Mouse (Mus musculus) brown adipose tissue, adult 24 weeks (tissue): ENCODE results near the gene Sf3a3. TPM values are rescaled to one million over a fixed set of nuclear protein-coding genes. Genes with fewer than 3 reads are reported as not detected.
"Not testable (repeated sequence)": the region's sequence is repeated elsewhere in the genome, so short reads cannot be mapped to it uniquely, and the experiment has no call there.

ENCODE experiments used
- H3K27ac ChIP-seq: fragments of 200-500 bp; replicated peaks from 2 replicates; pipeline ENCODE4 v1.5.1; 2012; ENCODE audit warnings: low read depth, mild to moderate bottlenecking, low read length
- H3K4me1 ChIP-seq: fragments of 200-500 bp; 2 replicates; pipeline ENCODE4 v1.6.1; 2012; ENCODE audit warnings: low read length, mixed read lengths; ENCODE audit not compliant: control insufficient read depth, insufficient read depth, insufficient read length
- H3K4me3 ChIP-seq: fragments of 200-500 bp; 2 replicates; pipeline ENCODE4 v1.5.1; 2012; ENCODE audit warnings: low read depth, mild to moderate bottlenecking, low read length, moderate library complexity; ENCODE audit not compliant: insufficient read depth
- polyA plus RNA-seq: library from polyadenylated mRNA; stranded (reverse); fragments of >200 nt; gene quantifications from 2 replicates; pipeline ENCODE4 v1.2.4, GENCODE M21; 2012; ENCODE audit not compliant: missing spikeins, insufficient read depth, insufficient read length

Sf3a3 gene
- polyA plus RNA-seq, 1 experiment, result 19.2 TPM

- H3K4me3 ChIP-seq, H3K27ac ChIP-seq: not testable (repeated sequence)
- H3K4me1 ChIP-seq, result peaks cover 14% of the 10 kb centered on the region
These were observed 7.0 kb upstream of the Sf3a3 start for GRCm38 (mm10) chr4:124707381-124708199.

DNA sequence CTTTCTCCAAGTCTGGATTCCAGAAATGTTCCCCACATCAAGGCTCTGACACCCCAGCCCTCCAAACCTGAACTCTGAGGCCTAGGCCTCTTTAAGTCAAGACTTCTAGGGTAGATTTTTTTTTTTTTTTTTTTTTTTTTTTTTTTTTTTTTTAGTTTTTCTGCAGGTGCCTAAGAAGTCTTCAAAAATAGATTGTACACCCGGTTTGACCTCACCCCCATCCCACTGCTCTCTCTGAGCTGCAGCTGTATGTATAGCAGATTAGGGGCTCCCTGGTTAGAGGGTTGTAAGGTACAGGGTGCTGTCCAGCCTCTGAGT, 6.4 kb upstream of the Sf3a3 start:
- Histone ChIP-seq H3K27ac (peak overlapping the region; percentile 48; the same call in 1 of the 2 replicates), H3K4me1 (peaks cover 14% of the 10 kb centered on the region), H3K4me3 (0 out of 2 replicates have a peak overlapping the region, but pooled peaks have one; percentile 63)

GRCm38 (mm10) chr4:124708518-124709477, 5.8 kb upstream of the Sf3a3 start:
- Histone ChIP-seq H3K4me1 (peaks cover 11% of the 10 kb centered on the region), H3K4me3 (peak overlapping the region; percentile 63), H3K27ac (peak overlapping the region; percentile 95)

DNA sequence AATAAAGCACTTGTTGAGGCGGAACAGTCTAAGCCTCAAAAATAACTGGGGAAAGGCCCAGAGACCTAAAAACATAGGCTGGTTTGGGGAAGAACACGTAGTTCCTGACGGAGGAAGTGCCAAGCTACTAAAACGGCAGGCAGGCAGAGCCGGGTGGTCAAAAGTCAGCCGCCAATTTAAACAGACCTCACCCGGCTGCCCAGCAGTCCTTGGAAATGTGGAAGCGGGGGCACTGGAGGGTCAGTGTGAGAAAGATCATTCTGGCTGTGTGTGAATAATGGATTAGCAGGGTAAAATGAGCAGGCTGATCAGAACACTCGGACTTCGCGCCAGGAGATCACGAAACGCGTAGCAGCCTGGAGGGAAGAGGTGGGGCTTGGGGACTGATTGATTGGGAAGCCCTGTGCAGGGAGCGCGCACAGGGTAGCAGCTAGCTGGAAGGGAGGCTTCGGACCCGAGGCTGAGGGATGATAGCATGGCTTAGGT, 4.6 kb upstream of the Sf3a3 start:
- peak overlapping the region; percentile 57 for H3K27ac ChIP-seq
- peak overlapping the region; percentile 29 for H3K4me3 ChIP-seq
- H3K4me1 ChIP-seq, result peaks cover 4% of the 10 kb centered on the region

DNA sequence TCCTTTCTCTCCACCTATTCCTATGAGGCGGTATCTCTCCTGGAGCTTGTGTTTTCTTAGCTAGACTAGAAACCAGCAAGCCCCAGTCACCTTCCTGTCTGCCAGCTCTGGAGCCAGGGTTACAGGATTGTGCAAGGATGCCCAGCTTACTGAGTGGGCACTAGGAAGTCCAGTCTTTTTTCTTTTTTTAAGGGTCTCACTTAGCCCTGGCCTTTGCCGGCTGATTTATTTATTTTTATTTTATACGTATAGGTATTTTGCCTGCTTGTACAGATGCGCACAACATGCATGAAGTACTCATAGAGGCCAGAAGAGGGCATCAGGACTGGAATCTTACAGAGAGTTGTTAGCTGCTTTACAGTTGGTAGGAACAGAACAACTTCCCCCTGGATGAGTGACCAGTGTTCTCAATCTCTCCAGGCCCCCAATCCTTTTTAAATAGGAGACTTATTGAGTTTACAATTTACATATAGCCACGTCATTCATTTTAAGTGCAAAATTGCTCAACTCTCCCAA, 3.7 kb upstream of the Sf3a3 start:
- H3K27ac ChIP-seq, result no peak overlapping the region
- peaks cover under 1% of the 10 kb centered on the region for H3K4me1 ChIP-seq
- H3K4me3 ChIP-seq, result no peak overlapping the region

DNA sequence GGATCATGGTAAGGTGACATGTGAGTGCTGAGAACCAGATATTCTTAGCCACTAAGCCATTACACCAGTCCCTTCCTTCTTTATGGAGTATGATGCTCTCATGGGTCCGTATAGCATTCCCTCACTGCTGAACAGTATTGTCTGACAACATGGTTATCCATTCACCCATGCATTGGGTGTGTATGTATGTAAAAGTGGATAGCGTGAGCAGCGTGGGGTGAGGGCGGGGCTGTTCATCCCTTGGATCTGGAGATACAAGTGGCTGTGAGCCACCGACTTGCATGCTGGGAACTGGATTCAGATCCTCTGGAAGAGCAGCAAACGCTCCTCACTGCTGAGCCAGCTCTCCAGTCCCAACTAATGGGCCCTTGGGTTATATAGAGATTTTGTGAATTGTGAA, 2.0 kb upstream of the Sf3a3 start:
- Histone ChIP-seq H3K27ac (no peak overlapping the region), H3K4me3 (no peak overlapping the region), H3K4me1 (no peaks in the 10 kb centered on the region; the same call in 1 of the 2 replicates)

DNA sequence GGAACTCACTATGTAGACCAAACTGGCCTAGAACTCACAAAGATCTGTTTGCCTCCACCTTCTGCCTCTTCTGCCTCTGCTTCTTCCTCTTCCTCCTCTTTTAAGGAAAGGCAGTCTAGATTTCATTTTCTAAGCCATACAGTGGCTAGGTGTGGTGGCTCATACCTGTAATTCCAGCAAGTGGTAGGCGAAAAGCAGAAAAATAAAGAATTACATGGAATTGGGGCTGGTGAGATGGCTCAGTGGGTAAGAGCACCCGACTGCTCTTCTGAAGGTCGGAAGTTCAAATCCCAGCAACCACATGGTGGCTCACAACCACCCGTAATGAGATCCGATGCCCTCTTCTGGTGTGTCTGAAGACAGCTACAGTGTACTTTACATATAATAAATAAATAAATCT, 726 bp upstream of the Sf3a3 start:
- not testable (repeated sequence) for H3K4me3 ChIP-seq, H3K27ac ChIP-seq, H3K4me1 ChIP-seq

GRCm38 (mm10) chr4:124719101-124719500, 4.5 kb downstream of the Sf3a3 start:
- H3K4me1 ChIP-seq, result no peaks in the 10 kb centered on the region; the same call in 1 of the 2 replicates
- H3K27ac ChIP-seq, result no peak overlapping the region
- no peak overlapping the region for H3K4me3 ChIP-seq

GRCm38 (mm10) chr4:124726121-124726520, 11.5 kb downstream of the Sf3a3 start:
- no peaks in the 10 kb centered on the region for H3K4me1 ChIP-seq
- H3K4me3 ChIP-seq, result no peak overlapping the region
- H3K27ac ChIP-seq, result no peak overlapping the region

DNA sequence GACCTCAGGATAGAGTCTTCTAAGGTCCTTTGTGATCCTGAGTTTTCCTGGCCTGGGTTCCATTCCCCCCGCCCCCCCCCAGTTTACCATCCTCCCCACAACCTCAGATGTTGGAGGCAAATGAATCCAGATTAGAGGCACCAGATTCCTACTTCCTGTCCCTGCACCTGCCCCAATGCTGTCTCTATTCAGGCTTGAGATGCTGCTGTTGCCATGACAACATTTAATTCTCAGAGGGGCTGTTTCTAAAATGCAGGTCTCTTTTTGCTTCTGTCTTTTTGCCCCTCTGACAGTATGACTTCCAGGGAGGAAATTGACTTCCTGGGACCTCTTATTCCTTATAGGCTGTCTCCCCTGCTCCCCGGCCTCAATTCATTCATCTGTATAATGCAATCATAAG, 22.4 kb downstream of the Sf3a3 start:
- H3K4me3 ChIP-seq, result no peak overlapping the region
- H3K27ac ChIP-seq, result no peak overlapping the region
- H3K4me1 ChIP-seq, result no peaks in the 10 kb centered on the region

GRCm38 (mm10) chr4:124737486-124737885, 22.9 kb downstream of the Sf3a3 start:
- no peak overlapping the region for H3K4me3 ChIP-seq
- H3K27ac ChIP-seq, result no peak overlapping the region

DNA sequence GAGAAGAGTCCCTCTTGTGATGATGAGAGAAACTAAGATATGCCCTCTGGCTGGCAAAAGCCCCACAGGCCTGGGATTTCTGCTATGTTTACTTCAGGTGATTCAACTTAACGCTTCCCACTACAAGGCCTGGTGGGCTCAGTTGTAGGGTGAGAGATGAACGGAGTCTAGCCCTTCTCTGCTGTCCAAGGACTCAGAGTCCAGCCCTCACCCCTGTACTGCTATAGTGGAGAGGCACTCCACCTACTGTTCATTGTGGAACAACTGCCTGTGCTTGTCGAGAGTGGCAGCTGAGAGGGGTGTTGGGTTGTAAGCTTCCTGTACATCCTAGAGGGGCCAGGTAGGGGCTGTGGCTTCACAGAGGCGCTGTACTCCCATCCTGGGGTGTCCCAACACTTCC, 23.4 kb downstream of the Sf3a3 start:
- H3K27ac ChIP-seq, result no peak overlapping the region
- no peak overlapping the region for H3K4me3 ChIP-seq

More at GRCm38 (mm10) chr4:124737486-124737885, 22.9 kb downstream of the Sf3a3 start:
- H3K4me1 ChIP-seq, result no peaks in the 10 kb centered on the region

GRCm38 (mm10) chr4:124738783-124739182, 24.2 kb downstream of the Sf3a3 start:
- peak overlapping the region; percentile 8; the same call in 1 of the 2 replicates for H3K27ac ChIP-seq

More for the DNA sequence above, 23.4 kb downstream of the Sf3a3 start:
- no peaks in the 10 kb centered on the region for H3K4me1 ChIP-seq

GRCm38 (mm10) chr4:124741376-124742343, 27.1 kb downstream of the Sf3a3 start, which contains the start of gene Inpp5b:
TSS of gene Inpp5b (plus strand) at chr4:124741850.
- Histone ChIP-seq H3K27ac (peak within 1 kb of the TSS; percentile 50), H3K4me3 (peak within 1 kb of the TSS; percentile 71), H3K4me1 (no peaks in the 10 kb centered on the region)

More at GRCm38 (mm10) chr4:124738783-124739182, 24.2 kb downstream of the Sf3a3 start:
- H3K4me3 ChIP-seq, result no peak overlapping the region
- H3K4me1 ChIP-seq, result no peaks in the 10 kb centered on the region
